In the genomic region with DNA sequence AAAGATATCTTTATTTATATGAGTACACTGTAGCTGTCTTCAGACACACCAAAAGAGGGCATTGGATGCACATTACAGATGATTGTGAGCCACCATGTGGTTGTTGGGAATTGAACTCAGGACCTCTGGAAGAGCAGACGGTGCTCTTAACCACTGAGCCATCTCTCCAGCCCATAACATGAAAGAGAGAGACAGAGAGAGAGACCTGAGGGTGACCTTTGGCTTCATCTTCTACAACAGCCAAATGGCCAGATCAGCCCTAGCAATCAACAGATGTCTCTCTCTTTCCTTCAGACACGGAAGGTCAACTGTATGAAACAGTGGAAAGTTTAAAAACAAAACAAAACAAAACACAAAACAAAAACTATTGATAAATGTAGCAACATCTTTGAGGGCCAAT, we compare ENCODE assay signal across 16 mouse cellular contexts. TPM values are rescaled to one million over a fixed set of nuclear protein-coding genes. Genes with fewer than 3 reads are reported as not detected.
A peak's percentile ranks its signal among the peaks of the same experiment; 100 is the strongest.
DNase-seq lines count a peak whose midpoint lies in the region; TF ChIP-seq lines count a peak whose summit lies in the region.
"Not testable (repeated sequence)": the region's sequence is repeated elsewhere in the genome, so short reads cannot be mapped to it uniquely, and the experiment has no call there.
"Had no signal": no experiment of that assay in that cellular context is flagged by ENCODE, and none has a peak within 500 bp of the region (broad histone marks: within the 10 kb centered on the region; RNA-seq: fewer than 3 reads in every experiment).

No protein-coding gene starts in this region.

- in situ Hi-C loops in CH12.LX (cut with MboI; ENCODE audit: low pct_ligation_motif_present, low pct_unique_long_range_greater_than_20kb, low sequenced_read_pairs), result not testable (repeated sequence)

- H3K4me2 ChIP-seq in CH12.LX (ENCODE audit: insufficient read depth, low read depth, poor library complexity, severe bottlenecking), result not testable (repeated sequence)

- H3K4me3 ChIP-seq in CH12.LX (replicated peaks in 1 of 3; ENCODE audit: low read depth in 2 of 3, low read length in 2 of 3, poor library complexity in 1 of 3); MEL (ENCODE audit: control insufficient read depth in 1 of 2, insufficient read depth in 1 of 2, low read depth in 2 of 2, low read length in 2 of 2): not testable (repeated sequence)

- dilution Hi-C loops in CH12.LX (cut with MboI; ENCODE audit: extremely low pct_ligation_motif_present, extremely low pct_unique_long_range_greater_than_20kb, low sequenced_read_pairs), result not testable (repeated sequence)

- not testable (repeated sequence) for TF ChIP-seq EP300 in CH12.LX (IDR thresholded peaks at IDR 0.05; ENCODE audit: low read length); MEL (IDR thresholded peaks at IDR 0.05; ENCODE audit: low read depth in 1 of 2, low read length in 2 of 2)

- not testable (repeated sequence) for H3K4me1 ChIP-seq in CH12.LX (ENCODE audit: control insufficient read depth in 1 of 2, insufficient read depth in 2 of 2); MEL (ENCODE audit: control insufficient read depth in 1 of 2, insufficient read depth in 2 of 2, low read length in 2 of 2)

- H3K27me3 ChIP-seq in CH12.LX (replicated peaks) (peaks cover 89% of the 10 kb centered on the region), MEL (ENCODE audit: control insufficient read depth in 1 of 2, insufficient read depth in 2 of 2, low read length in 2 of 2) (peaks cover 15 to 21% of the 10 kb centered on the region in 2 experiments)

- not testable (repeated sequence) for H3K27ac ChIP-seq in CH12.LX (ENCODE audit: insufficient read depth, low read depth); MEL (ENCODE audit: control insufficient read depth, low read depth, low read length)

- not testable (repeated sequence) for H3K36me3 ChIP-seq in CH12.LX (replicated peaks in 1 of 2; ENCODE audit: control insufficient read depth in 1 of 2, insufficient read depth in 1 of 2, low read length in 1 of 2); MEL (ENCODE audit: control insufficient read depth in 1 of 2, insufficient read depth in 2 of 2, low read length in 2 of 2)

- not testable (repeated sequence) for H3K79me2 ChIP-seq in CH12.LX (replicated peaks; ENCODE audit: control insufficient read depth, extremely low read depth, insufficient read depth, poor library complexity, severe bottlenecking); MEL (ENCODE audit: control insufficient read depth, insufficient read depth, low read length, poor library complexity)

- TF ChIP-seq POLR2A in CH12.LX (IDR thresholded peaks at IDR 0.05; ENCODE audit: low read depth, low read length); MEL (IDR thresholded peaks at IDR 0.05; ENCODE audit: control insufficient read depth in 1 of 2, insufficient read depth in 1 of 2, low read depth in 1 of 2, low read length in 2 of 2, poor library complexity in 1 of 2): not testable (repeated sequence)

- not testable (repeated sequence) for H3K9ac ChIP-seq in CH12.LX (ENCODE audit: insufficient read depth, low read depth); MEL (ENCODE audit: control insufficient read depth, low read depth, low read length, poor library complexity, severe bottlenecking)

- not testable (repeated sequence) for TF ChIP-seq CTCF in CH12.LX (conservative IDR thresholded peaks at IDR 0.05 in 1 of 2, IDR thresholded peaks at IDR 0.05 in 1 of 2; ENCODE audit: low read depth in 2 of 2, low read length in 2 of 2); MEL (IDR thresholded peaks at IDR 0.05 in 2 of 3, conservative IDR thresholded peaks at IDR 0.05 in 1 of 3; ENCODE audit: control insufficient read depth in 1 of 3, insufficient read depth in 1 of 3, low read depth in 2 of 3, low read length in 3 of 3, poor library complexity in 1 of 3, severe bottlenecking in 1 of 3)

- not testable (repeated sequence) for TF ChIP-seq RAD21 in CH12.LX (IDR thresholded peaks at IDR 0.05; ENCODE audit: low read depth, low read length); MEL (IDR thresholded peaks at IDR 0.05; ENCODE audit: low read depth, low read length)

- not testable (repeated sequence) for H3K9me3 ChIP-seq in CH12.LX (replicated peaks; ENCODE audit: low read length); MEL (replicated peaks; ENCODE audit: insufficient read depth, low read length)

- not testable (repeated sequence) for DNase-seq in CH12.LX (ENCODE audit: extremely low read depth); MEL (ENCODE audit: low read depth, low spot score)

TF ChIP-seq in CH12.LX, 34 proteins besides CTCF, POLR2A, EP300 and RAD21:
- TF ChIP-seq TBP (conservative IDR thresholded peaks at IDR 0.05; ENCODE audit: low read depth, low read length), result peak; percentile 88

TF ChIP-seq in MEL, 35 proteins besides CTCF, POLR2A, EP300 and RAD21:
- TF ChIP-seq TBP (IDR thresholded peaks at IDR 0.05; ENCODE audit: low read depth, low read length), result peak; percentile 85

RNA-seq across cellular contexts. Expression of gene Wnt9a, which starts 5.7 kb away (rescaled TPM):
- total RNA-seq in CH12.LX (2012; rRNA removed), result not detected in 2 replicates
- not detected in 2 replicates for total RNA-seq in CH12.LX (2014; rRNA removed)
- polyA plus RNA-seq in CH12.LX (2012; ENCODE audit: insufficient read length, low read depth), result not detected in 2 replicates
- not detected in 2 replicates for total RNA-seq in MEL (2012; rRNA removed)
- not detected for polyA plus RNA-seq in MEL (2012; ENCODE audit: insufficient read depth in 1 of 2, insufficient read length in 2 of 2, low read depth in 1 of 2, low replicate concordance in 2 of 2, missing spikeins in 1 of 2)
- polyA plus RNA-seq: activated CD4-positive, CD25-positive, alpha-beta regulatory T cell, adult 4 months; CD4-positive, CD25-positive, alpha-beta regulatory T cell, adult 4 months; G1E had no signal

RNA-seq across cellular contexts. Expression of gene Wnt3a, which starts 10.5 kb away (rescaled TPM):
- not detected in 2 replicates for total RNA-seq in CH12.LX (2012; rRNA removed)
- not detected in 2 replicates for total RNA-seq in CH12.LX (2014; rRNA removed)
- polyA plus RNA-seq in CH12.LX (2012; ENCODE audit: insufficient read length, low read depth), result not detected in 2 replicates
- total RNA-seq in MEL (2012; rRNA removed), result not detected in 2 replicates
- polyA plus RNA-seq in MEL (2012; ENCODE audit: insufficient read depth in 1 of 2, insufficient read length in 2 of 2, low read depth in 1 of 2, low replicate concordance in 2 of 2, missing spikeins in 1 of 2), result not detected
- total RNA-seq: adrenal gland, adult 18-20 months; adrenal gland, adult 2 months; adrenal gland, adult 8-10 months; adrenal gland, postnatal 10 days; adrenal gland, postnatal 14 days; adrenal gland, postnatal 25 days; adrenal gland, postnatal 36 days; adrenal gland, postnatal 4 days; G1E had no signal
- polyA plus RNA-seq: adrenal gland, adult 2 months; C2C12; CD4-positive, CD25-positive, alpha-beta regulatory T cell, adult 4 months; cerebellum, adult 2 months; G1E; Patski had no signal
